Mouse (Mus musculus) heart, embryonic 15.5 days (tissue): ENCODE results near the gene Nr4a3. TPM values are rescaled to one million over a fixed set of nuclear protein-coding genes. Genes with fewer than 3 reads are reported as not detected.
A peak's percentile ranks its signal among the peaks of the same experiment; 100 is the strongest.

Source experiments
- ATAC-seq: fragments of 200-750 bp; cut with Nextera tagmentation; replicated peaks from 2 replicates; pipeline ENCODE4 v1.8.0; 2017; ENCODE audit warnings: low read depth, moderate TSS enrichment; ENCODE audit not compliant: insufficient number of reproducible peaks, insufficient read depth, low FRiP score
- H3K27ac ChIP-seq: fragments of 300-500 bp; sonication (generic); 2 replicates; pipeline ENCODE4 v1.5.1; 2015; ENCODE audit warnings: mild to moderate bottlenecking, inconsistent platforms
- H3K27me3 ChIP-seq: fragments of 300-500 bp; sonication (generic); 2 replicates; pipeline ENCODE4 v1.6.1; 2015; ENCODE audit warnings: inconsistent platforms
- H3K36me3 ChIP-seq: fragments of 300-500 bp; sonication (generic); 2 replicates; pipeline ENCODE4 v1.6.1; 2015; ENCODE audit warnings: mild to moderate bottlenecking, inconsistent platforms
- H3K4me1 ChIP-seq: fragments of 300-500 bp; sonication (generic); replicated peaks from 2 replicates; pipeline ENCODE4 v1.6.1; 2015; ENCODE audit warnings: inconsistent platforms
- H3K4me2 ChIP-seq: fragments of 300-500 bp; sonication (generic); 2 replicates; pipeline ENCODE4 v1.6.1; 2015; ENCODE audit warnings: inconsistent platforms, mild to moderate bottlenecking, moderate library complexity
- H3K4me3 ChIP-seq: fragments of 300-500 bp; sonication (generic); 2 replicates; pipeline ENCODE4 v1.5.1; 2015; ENCODE audit warnings: mild to moderate bottlenecking, inconsistent platforms
- H3K9ac ChIP-seq: fragments of 300-500 bp; sonication (generic); 2 replicates; pipeline ENCODE4 v1.6.1; 2015; ENCODE audit warnings: mild to moderate bottlenecking, inconsistent platforms
- H3K9me3 ChIP-seq: fragments of 300-500 bp; sonication (generic); replicated peaks from 2 replicates; pipeline ENCODE4 v1.6.1; 2016; ENCODE audit warnings: inconsistent platforms
- WGBS: fragments of 180-500 bp; shearing (Covaris S2); methylation state at CpG from one replicate; pipeline ENCODE4 v1.1.7; 2015; ENCODE audit warnings: mixed read lengths; 5-methylcytosine and 5-hydroxymethylcytosine counted together
- polyA plus RNA-seq: library from polyadenylated mRNA; unstranded; fragments of >200 nt; fragmentation: Nextera tagmentation; extraction: Ambion mirVana; gene quantifications from 2 replicates; pipeline ENCODE4 v1.2.1, GENCODE M21; 2015

Gene Nr4a3
- polyA plus RNA-seq, 1 experiment from 2014 or later = 0.20 TPM

- peak; percentile 68 for ATAC-seq
- no peak overlapping the region for H3K9ac ChIP-seq
- no peaks in the 10 kb centered on the region for H3K9me3 ChIP-seq
- no peaks in the 10 kb centered on the region for H3K36me3 ChIP-seq
- no peak overlapping the region for H3K27ac ChIP-seq
- WGBS = 5% methylated on average over 9 of the region's 9 CpGs
- H3K4me3 ChIP-seq = peak overlapping the region; percentile 90
- peak overlapping the region; percentile 86 for H3K4me2 ChIP-seq
- H3K27me3 ChIP-seq = no peaks in the 10 kb centered on the region
- 0 out of 2 replicates have a peak, but pooled peaks cover 5% of the 10 kb centered on the region for H3K4me1 ChIP-seq
Measured at GRCm38 (mm10) chr4:48124416-48124772, 79.4 kb downstream of the Nr4a3 start.

- Histone ChIP-seq H3K9ac (peak within 1 kb of the TSS; percentile 95), H3K4me1 (0 out of 2 replicates have a peak, but pooled peaks cover 5% of the 10 kb centered on the region), H3K27me3 (no peaks in the 10 kb centered on the region), H3K4me2 (peak within 1 kb of the TSS; percentile 86), H3K27ac (peak within 1 kb of the TSS; percentile 68), H3K36me3 (no peaks in the 10 kb centered on the region), H3K4me3 (peak within 1 kb of the TSS; percentile 90), H3K9me3 (no peaks in the 10 kb centered on the region)
- 1% methylated on average over 58 of the region's 58 CpGs for WGBS
- ATAC-seq = peak; percentile 100
Measured at GRCm38 (mm10) chr4:48124773-48125469, 80.0 kb downstream of the Nr4a3 start, which contains the start of gene Stx17. Stx17 (plus strand) TSS chr4:48124915.

- H3K9ac ChIP-seq = no peak overlapping the region
- peaks cover 5% of the 10 kb centered on the region; the same call in 1 of the 2 replicates for H3K36me3 ChIP-seq
- H3K9me3 ChIP-seq = no peaks in the 10 kb centered on the region
- H3K27me3 ChIP-seq = no peaks in the 10 kb centered on the region
- no peak overlapping the region for H3K4me3 ChIP-seq
- H3K4me2 ChIP-seq = no peak overlapping the region
- no peak for ATAC-seq
- 75% methylated on average over 6 of the region's 6 CpGs for WGBS
- H3K4me1 ChIP-seq = 0 out of 2 replicates have a peak, but pooled peaks cover 3% of the 10 kb centered on the region
- H3K27ac ChIP-seq = no peak overlapping the region
Measured at GRCm38 (mm10) chr4:48130314-48130713, 85.4 kb downstream of the Nr4a3 start.

- Histone ChIP-seq H3K27ac (no peak overlapping the region), H3K4me1 (no peaks in the 10 kb centered on the region), H3K9me3 (no peaks in the 10 kb centered on the region), H3K4me3 (no peak overlapping the region), H3K4me2 (no peak overlapping the region), H3K27me3 (no peaks in the 10 kb centered on the region), H3K36me3 (peaks cover 8% of the 10 kb centered on the region), H3K9ac (no peak overlapping the region)
- WGBS = 93% methylated on average over 9 of the region's 9 CpGs
- no peak for ATAC-seq
Measured at GRCm38 (mm10) chr4:48131606-48132005, 86.7 kb downstream of the Nr4a3 start.

GRCm38 (mm10) chr4:48132721-48133120 is 87.8 kb downstream of the Nr4a3 start:
- Histone ChIP-seq H3K4me1 (no peaks in the 10 kb centered on the region), H3K27ac (no peak overlapping the region), H3K9me3 (no peaks in the 10 kb centered on the region), H3K9ac (no peak overlapping the region), H3K27me3 (no peaks in the 10 kb centered on the region), H3K36me3 (peaks cover 8% of the 10 kb centered on the region), H3K4me2 (no peak overlapping the region), H3K4me3 (no peak overlapping the region)
- WGBS = 86% methylated on average over 3 of the region's 3 CpGs
- ATAC-seq = no peak

Other genes with a start within 250 kb of the Nr4a3 start
- gene Stx17, start 79.8 kb downstream of the Nr4a3 start, polyA plus RNA-seq = 18.5 and 20.4 TPM in 2 replicates
- 54.9 and 55.7 TPM in 2 replicates for gene Erp44, start 234.4 kb downstream of the Nr4a3 start, polyA plus RNA-seq
- 4.8 and 5.7 TPM in 2 replicates for gene Invs, start 234.6 kb downstream of the Nr4a3 start, polyA plus RNA-seq